Mouse (Mus musculus) intestine, embryonic 15.5 days (tissue): Measurements from ENCODE around the gene Crlf2. TPM values are rescaled to one million over a fixed set of nuclear protein-coding genes. Genes with fewer than 3 reads are reported as not detected.

Experiments used
- polyA plus RNA-seq: library from polyadenylated mRNA; unstranded; fragments of >200 nt; fragmentation: Nextera tagmentation; extraction: Ambion mirVana; gene quantifications from 2 replicates; pipeline ENCODE4 v1.2.1, GENCODE M21; 2015

The Crlf2 gene
- polyA plus RNA-seq, 1 experiment from 2014 or later: 12.3 TPM

Other genes with a start within 250 kb of the Crlf2 start
- not detected in 2 replicates for gene Vmn2r16, start 228.8 kb downstream of the Crlf2 start, polyA plus RNA-seq
- not detected in 2 replicates for gene Vmn2r17, start 139.3 kb downstream of the Crlf2 start, polyA plus RNA-seq
- gene 5430403G16Rik, start 132.0 kb upstream of the Crlf2 start, polyA plus RNA-seq: 3.1 and 3.3 TPM in 2 replicates
- 11.1 and 13.2 TPM in 2 replicates for gene 4930522L14Rik, start 192.9 kb upstream of the Crlf2 start, polyA plus RNA-seq